Mouse (Mus musculus) liver, adult 2 months (tissue): ENCODE measurements around the gene 1700061G19Rik. TPM values are rescaled to one million over a fixed set of nuclear protein-coding genes. Genes with fewer than 3 reads are reported as not detected.

Experiments used
- DNase-seq: peaks from one replicate; pipeline ENCODE4 v3.0.0-alpha.2; 2011; ENCODE audit warnings: low read depth, low spot score; ENCODE audit errors: extremely low read depth
- H3K27ac ChIP-seq: fragments of 200-500 bp; replicated peaks from 2 replicates; pipeline ENCODE4 v1.5.1; 2012; ENCODE audit warnings: low read depth, mild to moderate bottlenecking, control low read depth, inconsistent platforms, low read length; ENCODE audit not compliant: insufficient read depth
- H3K27me3 ChIP-seq: fragments of 200-500 bp; 2 replicates; pipeline ENCODE4 v1.6.1; 2012; ENCODE audit warnings: mild to moderate bottlenecking, moderate library complexity, low read length, inconsistent platforms; ENCODE audit not compliant: control insufficient read depth, insufficient read depth
- H3K36me3 ChIP-seq: fragments of 200-500 bp; 2 replicates; pipeline ENCODE4 v1.6.1; 2012; ENCODE audit warnings: low read length, inconsistent platforms; ENCODE audit not compliant: control insufficient read depth, insufficient read depth
- H3K4me1 ChIP-seq: fragments of 200-500 bp; 2 replicates; pipeline ENCODE4 v1.6.1; 2011; ENCODE audit warnings: low read length; ENCODE audit not compliant: control insufficient read depth, insufficient read depth
- H3K4me3 ChIP-seq: fragments of 200-500 bp; 2 replicates; pipeline ENCODE4 v1.5.1; 2011; ENCODE audit warnings: low read depth, mild to moderate bottlenecking, control low read depth, low read length, moderate library complexity; ENCODE audit not compliant: insufficient read depth
- H3K79me2 ChIP-seq: fragments of 200-500 bp; 2 replicates; pipeline ENCODE4 v1.6.1; 2012; ENCODE audit warnings: inconsistent platforms, mild to moderate bottlenecking, low read length, moderate library complexity; ENCODE audit not compliant: control insufficient read depth, insufficient read depth
- H3K9ac ChIP-seq: fragments of 200-500 bp; 2 replicates; pipeline ENCODE4 v1.6.1; 2012; ENCODE audit warnings: low read depth, mild to moderate bottlenecking, control low read depth, inconsistent platforms, low read length
- CTCF ChIP-seq: fragments of 200-500 bp; IDR thresholded peaks from 2 replicates; pipeline ENCODE4 v1.5.1; 2011; ENCODE audit warnings: low read depth, low read length, control low read depth
- POLR2A ChIP-seq: fragments of 200-500 bp; IDR thresholded peaks from 2 replicates; pipeline ENCODE4 v1.6.1; 2011; ENCODE audit warnings: low read length, control low read depth; ENCODE audit not compliant: insufficient read depth; ENCODE audit errors: extremely low read depth
- WGBS: fragments of 180-500 bp; shearing (Covaris S2); methylation state at CpG from one replicate; pipeline ENCODE4 v1.1.7; 2018; 5-methylcytosine and 5-hydroxymethylcytosine counted together
- polyA plus RNA-seq: library from polyadenylated mRNA; depleted of rRNA; stranded (reverse); fragments of >200 nt; gene quantifications from 2 replicates; pipeline ENCODE4 v1.2.3, GENCODE M21; 2012
- total RNA-seq: library from RNA; depleted of rRNA; stranded (reverse); fragments of >200 nt; gene quantifications from 2 replicates; pipeline ENCODE4 v1.2.3, GENCODE M21; 2014

1700061G19Rik gene
- total and polyA plus RNA-seq, 2 experiments = 0.02 TPM; not detected in 1

- Histone ChIP-seq H3K4me1 (no peaks in the 10 kb centered on the region), H3K79me2 (no peaks in the 10 kb centered on the region), H3K9ac (no peak overlapping the region), H3K27ac (no peak overlapping the region), H3K4me3 (no peak overlapping the region), H3K27me3 (no peaks in the 10 kb centered on the region), H3K36me3 (no peaks in the 10 kb centered on the region)
- TF ChIP-seq CTCF (no peak), POLR2A (no peak)
- DNase-seq = no peak
- WGBS = 63% methylated on average over 7 of the region's 7 CpGs
Observed at GRCm38 (mm10) chr17:56858922-56859321, 16.4 kb upstream of the 1700061G19Rik start.

DNA sequence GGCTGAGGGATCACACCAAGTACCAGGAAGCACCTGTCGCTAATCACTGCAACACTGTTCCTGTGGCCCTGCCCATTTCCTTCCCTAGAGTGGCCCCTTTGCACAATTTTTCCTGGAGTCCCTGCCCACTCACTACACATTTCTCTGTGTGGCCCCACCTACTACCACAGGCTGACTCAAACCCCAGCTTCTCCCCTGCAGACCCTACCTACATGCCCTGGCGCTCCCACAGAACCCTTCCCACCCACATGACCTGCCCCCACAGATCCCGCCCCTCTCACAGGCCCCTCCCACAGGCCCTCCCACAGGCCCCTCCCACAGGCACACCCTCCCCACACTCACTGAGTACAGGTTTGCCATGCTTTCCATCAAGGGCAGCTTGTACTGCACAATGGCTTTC lies 14.1 kb upstream of the 1700061G19Rik start:
- Histone ChIP-seq H3K4me3 (no peak overlapping the region), H3K27ac (no peak overlapping the region), H3K27me3 (no peaks in the 10 kb centered on the region), H3K36me3 (no peaks in the 10 kb centered on the region), H3K79me2 (no peaks in the 10 kb centered on the region), H3K9ac (no peak overlapping the region), H3K4me1 (no peaks in the 10 kb centered on the region)
- DNase-seq = no peak
- WGBS = 64% methylated on average over 3 of the region's 3 CpGs
- TF ChIP-seq CTCF (no peak), POLR2A (no peak)

- Histone ChIP-seq H3K27ac (no peak overlapping the region), H3K79me2 (no peaks in the 10 kb centered on the region), H3K36me3 (no peaks in the 10 kb centered on the region), H3K9ac (no peak overlapping the region), H3K27me3 (no peaks in the 10 kb centered on the region), H3K4me3 (no peak overlapping the region), H3K4me1 (no peaks in the 10 kb centered on the region)
- no peak for DNase-seq
- TF ChIP-seq CTCF = no peak
- TF ChIP-seq POLR2A = no peak
- 92% methylated on average over 7 of the region's 7 CpGs for WGBS
Observed at GRCm38 (mm10) chr17:56866071-56866470, 9.2 kb upstream of the 1700061G19Rik start.

- H3K79me2 ChIP-seq = no peaks in the 10 kb centered on the region
- no peaks in the 10 kb centered on the region for H3K4me1 ChIP-seq
- H3K9ac ChIP-seq = no peak overlapping the region
- H3K27me3 ChIP-seq = no peaks in the 10 kb centered on the region
- no peak for DNase-seq
- H3K36me3 ChIP-seq = no peaks in the 10 kb centered on the region
- no peak for TF ChIP-seq POLR2A
- TF ChIP-seq CTCF = no peak
- no peak overlapping the region for H3K27ac ChIP-seq
- no peak overlapping the region for H3K4me3 ChIP-seq
- 88% methylated on average over 9 of the region's 9 CpGs for WGBS
Observed at GRCm38 (mm10) chr17:56869481-56869977, 5.7 kb upstream of the 1700061G19Rik start.

DNA sequence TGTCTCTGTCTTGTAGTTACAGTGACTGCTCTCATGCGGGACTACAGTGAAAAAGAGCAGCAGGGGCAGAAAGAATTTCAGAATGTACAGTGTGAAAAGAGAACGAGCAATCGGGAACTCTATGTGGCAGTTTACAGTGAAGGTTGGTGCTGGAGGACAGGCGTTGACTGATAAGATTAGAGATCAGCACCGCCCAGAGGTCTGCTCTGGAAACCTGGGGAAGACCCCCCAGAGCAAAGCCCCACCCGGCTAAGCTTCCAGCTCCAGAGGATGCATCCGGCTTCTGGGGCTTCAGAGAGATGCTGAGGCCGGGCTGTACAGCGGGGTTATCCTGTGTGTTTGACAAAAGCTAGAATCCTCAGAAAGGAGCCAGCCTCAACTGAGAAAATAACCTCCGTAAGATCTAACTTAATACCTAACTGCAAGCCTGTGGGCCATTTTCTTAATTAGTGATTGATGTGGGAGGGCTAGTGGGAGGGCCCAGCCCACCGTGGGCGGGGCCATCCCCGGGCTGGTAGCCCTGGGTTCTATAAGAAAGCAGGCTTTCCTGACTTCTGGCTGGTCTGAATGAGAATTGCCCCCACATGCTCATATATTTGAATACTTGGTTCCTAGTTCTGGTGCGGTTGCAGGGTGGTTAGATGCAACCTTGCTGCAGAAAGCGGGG lies 4.9 kb upstream of the 1700061G19Rik start:
- TF ChIP-seq POLR2A (no peak), CTCF (no peak)
- DNase-seq = no peak

DNA sequence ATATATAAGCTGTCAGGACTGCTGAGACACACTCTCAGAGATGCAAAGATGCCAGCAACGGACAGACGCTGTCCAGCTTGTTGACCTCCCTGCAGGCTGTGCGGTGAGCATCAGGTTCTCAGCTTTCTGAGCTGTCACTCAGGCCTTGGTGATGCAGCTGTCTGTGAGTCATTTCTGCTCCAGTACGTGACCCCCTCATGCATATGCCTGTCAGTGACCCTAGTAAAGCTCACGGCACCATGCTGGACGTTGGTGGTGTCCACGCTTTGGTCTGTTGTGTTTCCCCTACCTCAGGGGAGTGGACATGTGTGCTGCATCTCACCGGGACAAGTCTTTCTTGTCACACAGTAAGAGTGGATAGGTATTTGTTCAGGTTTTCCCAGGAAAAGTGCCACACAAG lies 3.5 kb upstream of the 1700061G19Rik start:
- H3K4me3 ChIP-seq = no peak overlapping the region
- no peaks in the 10 kb centered on the region for H3K79me2 ChIP-seq
- no peak for DNase-seq
- 77% methylated on average over 8 of the region's 8 CpGs for WGBS
- H3K4me1 ChIP-seq = no peaks in the 10 kb centered on the region
- TF ChIP-seq POLR2A (no peak), CTCF (no peak)
- no peaks in the 10 kb centered on the region for H3K27me3 ChIP-seq
- H3K36me3 ChIP-seq = no peaks in the 10 kb centered on the region
- no peak overlapping the region for H3K9ac ChIP-seq
- no peak overlapping the region for H3K27ac ChIP-seq

More for the DNA sequence above, 4.9 kb upstream of the 1700061G19Rik start:
- 59% methylated on average over 15 of the region's 15 CpGs for WGBS
- Histone ChIP-seq H3K4me1 (no peaks in the 10 kb centered on the region), H3K9ac (no peak overlapping the region), H3K79me2 (no peaks in the 10 kb centered on the region), H3K36me3 (no peaks in the 10 kb centered on the region), H3K4me3 (no peak overlapping the region), H3K27me3 (no peaks in the 10 kb centered on the region), H3K27ac (no peak overlapping the region)
